Mouse (Mus musculus) erythroblast, embryonic 14.5 days (primary cell): ENCODE measurements at regions not wholly inside any gene's neighbourhood (a gene's known extent, or its start where the extent isn't known, plus 50 kb on each side); places are given as distances from the start of the nearest gene placed in this dataset.
"Not testable (repeated sequence)": the region's sequence is repeated elsewhere in the genome, so short reads cannot be mapped to it uniquely, and the experiment has no call there.

Source experiments
- H3K27me3 ChIP-seq: 2 replicates; pipeline ENCODE4 v1.6.1; 2012; ENCODE audit warnings: inconsistent platforms; ENCODE audit not compliant: control insufficient read depth
- H3K36me3 ChIP-seq: 2 replicates; pipeline ENCODE4 v1.6.1; 2012; ENCODE audit warnings: mild to moderate bottlenecking, inconsistent platforms; ENCODE audit not compliant: control insufficient read depth
- H3K4me1 ChIP-seq: 2 replicates; pipeline ENCODE4 v1.6.1; 2012; ENCODE audit warnings: inconsistent platforms; ENCODE audit not compliant: control insufficient read depth
- H3K4me3 ChIP-seq: replicated peaks from 2 replicates; pipeline ENCODE3; 2012; ENCODE audit warnings: moderate library complexity, mild to moderate bottlenecking, inconsistent platforms
- H3K9me3 ChIP-seq: 2 replicates; pipeline ENCODE4 v1.6.1; 2012; ENCODE audit warnings: low read length, inconsistent platforms, mixed read lengths; ENCODE audit not compliant: control insufficient read depth
- GATA1 ChIP-seq: IDR thresholded peaks from 2 replicates; pipeline ENCODE4 v1.6.1; 2012; ENCODE audit warnings: low read length, inconsistent platforms, mixed read lengths
- TAL1 ChIP-seq: IDR thresholded peaks from 3 replicates; pipeline ENCODE4 v1.6.1; 2012; ENCODE audit warnings: low read length, inconsistent platforms, mixed read lengths

DNA sequence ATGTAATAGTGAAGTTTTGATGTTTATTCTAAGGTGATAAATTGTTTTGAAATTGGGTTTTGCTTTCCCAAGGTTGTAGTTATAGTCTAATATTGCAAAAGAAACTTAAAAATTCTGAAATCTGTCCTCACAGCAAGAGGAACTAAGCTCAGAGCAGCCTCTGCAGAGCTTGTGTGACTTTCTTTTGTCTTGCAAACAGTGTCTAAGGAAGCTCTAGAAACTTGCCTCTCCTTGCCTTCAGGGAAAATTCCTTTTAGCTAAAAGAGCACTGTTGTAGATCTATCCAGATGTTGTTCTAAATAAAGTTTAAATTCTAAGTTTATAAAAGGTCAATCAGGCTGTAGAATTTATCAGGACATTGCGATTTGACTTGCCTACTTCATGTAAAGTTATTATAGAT, 681.2 kb downstream of the Dad1 start:
- H3K4me3 ChIP-seq, H3K36me3 ChIP-seq, H3K27me3 ChIP-seq, H3K4me1 ChIP-seq, H3K9me3 ChIP-seq: not testable (repeated sequence)

DNA sequence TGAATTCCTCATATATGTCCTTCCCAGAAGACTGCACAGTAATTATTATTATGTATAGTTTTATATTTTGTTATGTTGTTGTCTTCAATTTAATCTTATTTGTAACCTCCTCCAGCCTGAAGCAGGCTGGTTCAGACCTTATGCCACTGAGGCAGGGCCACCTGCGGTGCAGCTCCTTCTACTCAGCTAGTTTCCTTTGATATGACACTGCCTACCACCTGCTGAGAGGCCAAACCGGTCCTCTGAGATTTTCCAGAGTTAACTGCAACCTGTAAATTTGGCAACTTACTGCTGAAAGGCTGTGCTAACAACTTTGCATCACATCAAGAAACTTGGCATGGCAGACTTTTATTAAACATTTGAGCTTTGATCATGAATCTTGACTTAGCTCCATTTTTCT, 691.3 kb downstream of the Dad1 start:
- TF ChIP-seq GATA1 (no peak), TAL1 (no peak)
- Histone ChIP-seq H3K27me3 (no peaks in the 10 kb centered on the region), H3K4me1 (no peaks in the 10 kb centered on the region), H3K9me3 (no peaks in the 10 kb centered on the region), H3K36me3 (no peaks in the 10 kb centered on the region), H3K4me3 (no peak overlapping the region)

DNA sequence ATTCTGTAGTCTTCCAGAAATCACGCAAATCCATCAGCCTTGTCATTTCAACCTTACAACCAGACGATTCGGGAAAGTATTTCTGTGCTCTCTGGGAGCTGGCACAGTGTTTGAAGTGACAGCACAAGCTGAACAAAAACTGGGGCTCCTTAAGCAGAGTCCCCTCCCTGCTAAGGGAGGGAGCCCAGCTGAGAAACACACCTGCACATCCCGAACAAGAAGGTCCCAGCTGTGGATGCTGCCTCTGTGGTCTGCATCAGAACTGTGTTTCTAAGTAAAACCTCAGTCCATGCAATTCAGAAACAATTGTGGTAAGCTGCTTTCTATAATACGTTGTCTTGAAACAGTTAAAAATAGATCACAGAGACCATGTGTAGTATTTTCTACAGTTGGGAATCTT, 693.8 kb downstream of the Dad1 start:
- not testable (repeated sequence) for H3K27me3 ChIP-seq, H3K36me3 ChIP-seq, H3K4me3 ChIP-seq, H3K9me3 ChIP-seq, H3K4me1 ChIP-seq

DNA sequence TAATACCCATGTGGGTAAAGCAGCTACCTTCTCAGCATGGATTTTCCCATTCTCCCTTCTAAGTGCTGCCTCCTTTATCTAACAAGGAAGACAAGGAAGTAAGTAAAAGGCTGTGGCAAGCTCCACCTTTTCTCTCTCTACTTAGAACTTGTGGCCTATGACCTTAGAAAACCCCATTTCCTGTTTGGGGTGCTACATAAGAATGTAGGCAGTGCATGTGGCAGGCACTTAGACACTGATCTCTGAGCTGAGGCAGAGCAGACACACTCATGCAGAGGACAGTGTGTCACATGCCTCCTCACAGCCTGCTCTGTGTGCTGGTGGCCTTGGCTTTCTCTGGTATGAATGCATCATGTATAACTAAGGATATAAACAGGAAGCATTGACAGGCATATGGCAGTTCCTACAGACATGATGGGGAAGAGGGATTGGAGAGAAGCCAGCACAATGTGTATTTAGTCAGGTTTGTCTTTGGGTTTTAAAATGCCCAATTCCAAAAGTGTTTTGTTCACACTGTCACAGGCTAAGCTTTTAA, 694.5 kb downstream of the Dad1 start:
- H3K4me1 ChIP-seq, H3K27me3 ChIP-seq, H3K4me3 ChIP-seq, H3K36me3 ChIP-seq, H3K9me3 ChIP-seq: not testable (repeated sequence)

DNA sequence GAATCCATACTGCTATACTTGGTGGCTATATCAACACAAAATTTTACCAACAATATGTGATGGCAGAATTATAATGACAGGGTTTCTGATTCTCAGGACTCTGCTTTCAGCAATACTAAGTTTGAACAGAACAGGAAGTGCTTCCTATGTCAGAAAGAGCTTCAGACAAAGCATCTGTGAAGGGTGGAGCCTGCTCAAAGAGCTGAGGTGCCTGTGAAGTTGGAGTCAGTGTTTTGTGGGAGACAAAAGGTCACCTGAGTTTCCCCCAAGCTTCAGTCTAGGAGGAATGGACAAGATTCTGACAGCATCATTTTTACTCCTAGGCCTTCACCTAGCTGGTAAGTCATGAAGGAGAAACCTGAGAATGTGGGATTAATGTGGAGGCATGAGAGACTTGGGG, 700.1 kb downstream of the Dad1 start:
- Histone ChIP-seq H3K27me3 (no peaks in the 10 kb centered on the region), H3K9me3 (no peaks in the 10 kb centered on the region), H3K4me1 (no peaks in the 10 kb centered on the region), H3K4me3 (no peak overlapping the region), H3K36me3 (no peaks in the 10 kb centered on the region)
- TF ChIP-seq GATA1 (no peak), TAL1 (no peak)

DNA sequence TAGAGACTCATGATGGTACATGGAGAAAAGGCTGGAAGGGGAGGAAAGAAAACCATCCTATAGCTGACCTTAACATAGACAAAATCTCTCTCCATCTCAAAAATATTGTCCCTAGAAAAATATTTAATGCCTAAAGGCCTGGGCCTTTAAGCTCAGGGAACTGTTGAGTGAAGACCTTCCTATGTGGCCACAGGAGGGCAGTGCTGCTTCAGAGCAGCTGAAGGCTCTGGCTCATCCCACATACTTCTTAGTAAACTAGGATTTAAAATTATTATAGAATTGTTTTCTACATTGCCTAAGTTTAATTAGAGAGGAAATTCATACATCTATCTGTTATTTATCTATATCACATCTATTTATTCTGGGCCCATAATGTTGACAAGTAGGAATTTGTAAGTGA, 706.5 kb downstream of the Dad1 start:
- not testable (repeated sequence) for H3K4me3 ChIP-seq, H3K4me1 ChIP-seq, H3K27me3 ChIP-seq, H3K9me3 ChIP-seq, H3K36me3 ChIP-seq

DNA sequence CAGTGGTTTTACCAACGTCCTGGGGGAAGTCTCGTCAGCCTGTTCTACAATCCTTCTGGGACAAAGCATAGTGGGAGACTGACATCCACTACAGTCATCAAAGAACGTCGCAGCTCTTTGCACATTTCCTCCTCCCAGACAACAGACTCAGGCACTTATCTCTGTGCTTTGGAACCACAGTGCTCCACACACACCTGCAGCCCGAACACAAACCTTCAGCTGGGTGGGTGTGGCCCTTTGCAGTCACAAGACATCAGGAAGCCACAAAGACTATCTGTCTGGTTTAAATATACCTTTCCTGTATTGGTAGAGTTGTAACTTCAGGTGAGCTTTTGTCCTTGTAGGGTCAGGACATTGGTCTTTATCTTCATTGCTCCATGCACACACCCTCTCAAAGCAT, 708.6 kb downstream of the Dad1 start:
- H3K9me3 ChIP-seq: no peaks in the 10 kb centered on the region
- TF ChIP-seq GATA1 (no peak), TAL1 (no peak)
- no peak overlapping the region for H3K4me3 ChIP-seq

DNA sequence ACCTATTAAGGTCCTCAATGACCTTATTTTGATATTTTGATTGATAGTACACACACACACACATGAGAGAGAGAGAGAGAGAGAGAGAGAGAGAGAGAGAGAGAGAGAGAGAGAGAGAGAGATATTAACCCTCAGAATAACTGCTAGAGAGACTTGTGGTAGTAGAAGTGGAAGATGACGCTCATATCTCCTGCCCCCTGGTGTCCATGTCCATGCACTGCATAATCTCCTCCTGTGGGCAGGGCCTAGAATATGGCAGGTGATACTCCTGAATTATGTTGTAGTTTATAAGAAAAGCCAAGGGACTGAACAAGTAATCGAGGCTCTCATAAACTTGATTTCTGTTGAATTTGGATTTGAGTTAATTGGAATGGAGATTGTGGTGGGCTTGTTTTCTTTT, 712.3 kb downstream of the Dad1 start:
- not testable (repeated sequence) for H3K4me3 ChIP-seq, H3K36me3 ChIP-seq, H3K4me1 ChIP-seq, H3K27me3 ChIP-seq, H3K9me3 ChIP-seq

More for the DNA sequence above, 708.6 kb downstream of the Dad1 start:
- Histone ChIP-seq H3K4me1 (no peaks in the 10 kb centered on the region), H3K36me3 (no peaks in the 10 kb centered on the region), H3K27me3 (no peaks in the 10 kb centered on the region)

DNA sequence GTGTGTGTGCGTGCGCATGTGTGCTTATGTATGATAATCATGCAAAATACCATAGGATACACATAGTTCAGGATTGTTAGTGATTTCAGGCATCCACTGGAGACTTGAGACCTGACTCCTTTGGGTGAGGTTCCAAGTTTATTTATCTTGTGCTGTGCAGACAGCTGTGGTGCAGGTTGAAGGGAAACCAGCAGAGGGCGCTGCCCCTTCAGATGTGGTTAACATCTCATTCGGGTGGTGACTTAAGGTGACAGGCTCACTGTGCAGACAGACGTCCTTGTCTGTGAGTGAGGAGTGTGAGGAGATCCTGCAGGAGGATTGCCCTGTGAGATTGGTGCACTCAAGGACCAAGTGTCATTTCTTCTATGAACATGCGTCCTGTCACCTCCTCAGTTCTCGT, 716.0 kb downstream of the Dad1 start:
- not testable (repeated sequence) for H3K4me1 ChIP-seq, H3K27me3 ChIP-seq, H3K9me3 ChIP-seq, H3K4me3 ChIP-seq, H3K36me3 ChIP-seq

DNA sequence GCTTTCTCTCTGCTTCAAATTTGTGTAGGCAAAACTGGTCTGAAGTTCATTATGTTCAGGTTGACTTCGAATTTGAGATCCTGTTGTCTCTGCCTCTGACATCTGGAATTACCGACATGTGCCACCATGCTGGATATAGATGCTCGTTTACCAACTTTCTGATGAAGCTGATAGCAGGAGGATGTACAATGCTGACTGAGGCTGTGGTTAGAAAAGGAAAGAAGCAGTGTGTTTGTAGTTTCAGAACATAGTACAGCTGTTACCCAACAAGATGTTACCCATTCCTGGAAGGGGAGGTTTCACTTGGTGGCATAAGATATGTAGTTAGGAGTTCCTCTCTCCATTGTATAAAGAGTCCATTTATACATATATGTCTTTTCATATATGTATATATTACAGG, 730.5 kb downstream of the Dad1 start:
- not testable (repeated sequence) for H3K4me1 ChIP-seq, H3K9me3 ChIP-seq, H3K36me3 ChIP-seq, H3K4me3 ChIP-seq, H3K27me3 ChIP-seq

DNA sequence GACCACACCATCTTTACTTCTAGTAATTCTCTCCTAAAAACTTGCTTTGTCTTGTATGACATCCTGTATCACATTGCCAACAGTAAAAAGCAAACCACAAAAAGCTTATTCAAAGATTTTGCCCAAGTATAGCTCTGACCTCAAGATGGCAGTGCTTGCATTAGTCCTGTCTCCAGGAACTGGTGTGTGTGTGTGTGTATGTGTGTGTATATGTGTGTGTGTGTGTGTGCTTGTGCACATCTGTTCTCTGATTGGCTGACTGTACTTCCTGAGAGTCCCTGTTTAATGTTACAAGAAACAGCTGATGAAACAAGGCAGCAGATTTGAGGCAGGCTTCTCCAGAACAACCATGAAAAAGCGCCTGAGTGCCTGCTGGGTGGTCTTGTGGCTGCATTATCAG, 735.0 kb downstream of the Dad1 start:
- not testable (repeated sequence) for H3K36me3 ChIP-seq, H3K27me3 ChIP-seq, H3K9me3 ChIP-seq, H3K4me1 ChIP-seq, H3K4me3 ChIP-seq

DNA sequence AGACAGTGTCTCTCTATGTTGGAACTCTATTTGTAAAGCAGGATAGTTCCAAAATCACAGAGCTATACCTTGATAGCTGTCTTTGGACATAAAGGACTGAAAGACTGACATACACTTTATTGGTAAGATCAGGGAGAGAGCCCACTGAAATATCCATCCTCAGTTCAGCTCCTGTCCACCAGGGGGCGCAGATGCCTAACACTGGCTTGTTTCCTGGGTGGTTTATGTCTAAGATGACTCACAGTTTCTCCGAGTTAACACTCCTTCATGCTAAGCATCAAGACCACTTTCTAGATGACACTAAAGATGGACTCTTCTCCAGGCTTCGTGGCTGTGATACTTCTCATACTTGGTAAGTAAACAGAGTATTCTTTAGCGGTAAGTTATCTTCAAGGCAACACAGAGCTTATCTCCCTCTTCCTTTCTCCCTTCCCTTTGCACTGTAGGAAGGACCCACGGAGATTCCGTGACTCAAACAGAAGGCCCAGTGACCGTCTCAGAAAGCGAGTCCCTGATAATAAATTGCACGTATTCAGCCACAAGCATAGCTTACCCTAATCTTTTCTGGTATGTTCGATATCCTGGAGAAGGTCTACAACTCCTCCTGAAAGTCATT, 737.2 kb downstream of the Dad1 start:
- H3K4me3 ChIP-seq, H3K27me3 ChIP-seq, H3K36me3 ChIP-seq, H3K4me1 ChIP-seq, H3K9me3 ChIP-seq: not testable (repeated sequence)

DNA sequence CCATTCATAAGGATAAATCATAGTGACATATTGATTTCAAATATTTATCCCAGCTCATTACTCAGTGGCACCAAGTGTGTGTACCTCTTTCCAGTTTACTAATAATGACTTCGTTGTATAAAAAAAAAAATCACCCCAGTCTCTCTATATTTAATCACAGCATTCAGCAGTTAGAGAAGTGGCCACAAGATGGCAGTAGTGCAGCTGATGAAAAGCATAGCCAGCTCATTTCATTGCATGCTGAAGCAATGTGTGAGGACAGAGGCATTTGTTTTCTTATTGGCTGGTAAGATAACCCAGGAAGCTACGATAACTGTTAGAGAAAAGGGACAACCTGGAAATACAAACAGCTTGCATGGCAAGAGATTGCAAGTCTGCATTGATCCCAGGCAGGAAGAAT, 748.5 kb downstream of the Dad1 start:
- H3K36me3 ChIP-seq, H3K4me3 ChIP-seq, H3K27me3 ChIP-seq, H3K4me1 ChIP-seq, H3K9me3 ChIP-seq: not testable (repeated sequence)

DNA sequence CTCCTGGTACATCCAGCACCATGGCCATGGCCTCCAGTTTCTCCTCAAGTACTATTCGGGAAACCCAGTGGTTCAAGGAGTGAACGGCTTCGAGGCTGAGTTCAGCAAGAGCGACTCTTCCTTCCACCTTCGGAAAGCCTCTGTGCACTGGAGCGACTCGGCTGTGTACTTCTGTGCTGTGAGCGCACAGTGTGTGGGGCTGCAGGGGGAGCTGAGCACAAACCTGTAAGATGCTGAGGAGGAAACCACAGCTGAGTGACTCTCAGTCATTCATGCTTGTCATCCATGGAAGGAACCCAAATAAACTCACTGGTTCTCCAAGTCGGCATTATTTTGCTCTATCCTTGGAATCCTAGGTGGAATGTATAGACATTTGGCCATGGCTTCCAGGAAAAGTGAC, 765.5 kb downstream of the Dad1 start:
- H3K36me3 ChIP-seq, H3K4me1 ChIP-seq, H3K4me3 ChIP-seq, H3K9me3 ChIP-seq, H3K27me3 ChIP-seq: not testable (repeated sequence)

DNA sequence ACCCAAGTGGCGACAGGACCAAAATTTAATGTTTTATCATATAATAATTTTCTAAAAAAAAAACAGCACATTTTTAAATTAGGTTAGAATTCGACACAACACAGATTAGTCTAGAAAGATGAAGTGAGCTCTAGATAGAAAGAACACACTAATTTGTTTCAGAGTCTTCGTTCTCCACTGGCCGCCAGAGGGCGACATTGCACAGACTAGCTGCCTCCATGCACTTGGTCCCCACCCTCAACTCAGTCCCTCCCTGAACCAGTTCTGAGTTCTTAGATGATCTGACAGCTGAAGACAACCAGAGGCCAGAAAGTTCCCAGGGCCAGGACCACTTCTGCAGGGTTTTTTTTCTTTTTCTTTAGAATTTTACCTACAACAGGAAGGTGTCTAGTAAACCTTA, 766.3 kb downstream of the Dad1 start:
- not testable (repeated sequence) for H3K9me3 ChIP-seq, H3K4me3 ChIP-seq, H3K4me1 ChIP-seq, H3K27me3 ChIP-seq, H3K36me3 ChIP-seq
